Mouse (Mus musculus) adrenal gland, adult 2 months (tissue): Measurements from ENCODE around the gene Csde1. TPM values are rescaled to one million over a fixed set of nuclear protein-coding genes. Genes with fewer than 3 reads are reported as not detected.

Source experiments
- DNase-seq: peaks from one replicate; pipeline ENCODE4 v3.0.0; 2021
- polyA plus RNA-seq: library from polyadenylated mRNA; depleted of rRNA; stranded (reverse); fragments of >200 nt; gene quantifications from 2 replicates; pipeline ENCODE4 v1.2.3, GENCODE M21; 2012
- total RNA-seq, 2 experiments: library from RNA; stranded (reverse); gene quantifications; 2 replicates each; pipeline ENCODE4 v1.2.3; 2021

Csde1 gene
- total and polyA plus RNA-seq, 3 experiments: 7.6 to 492 (median 364) TPM

- DNase-seq: peak; percentile 97
Observed at GRCm38 (mm10) chr3:103058207-103059157, 38.3 kb downstream of the Csde1 start, which contains the start of gene Nras. TSS of gene Nras (plus strand) at chr3:103058285.

- no peak for DNase-seq
Observed at GRCm38 (mm10) chr3:103066927-103067326, 46.7 kb downstream of the Csde1 start.

GRCm38 (mm10) chr3:103068971-103069370 is 48.7 kb downstream of the Csde1 start:
- DNase-seq: no peak

GRCm38 (mm10) chr3:103073771-103074170 is 53.5 kb downstream of the Csde1 start, which contains the start of gene Ampd1:
TSS of gene Ampd1 (plus strand) at chr3:103074014.
- no peak for DNase-seq

GRCm38 (mm10) chr3:103075871-103076270 is 55.6 kb downstream of the Csde1 start:
- no peak for DNase-seq

- no peak for DNase-seq
Observed at GRCm38 (mm10) chr3:103076476-103076875, 56.2 kb downstream of the Csde1 start.

GRCm38 (mm10) chr3:103079301-103079700 is 59.1 kb downstream of the Csde1 start:
- no peak for DNase-seq

GRCm38 (mm10) chr3:103081051-103081450 is 60.8 kb downstream of the Csde1 start:
- DNase-seq: no peak

GRCm38 (mm10) chr3:103081861-103082453 is 61.7 kb downstream of the Csde1 start:
- DNase-seq: no peak

GRCm38 (mm10) chr3:103082761-103083160 is 62.5 kb downstream of the Csde1 start:
- no peak for DNase-seq

GRCm38 (mm10) chr3:103085986-103086385 is 65.8 kb downstream of the Csde1 start:
- no peak for DNase-seq

GRCm38 (mm10) chr3:103091753-103092152 is 71.5 kb downstream of the Csde1 start:
- no peak for DNase-seq

- DNase-seq: no peak
Observed at GRCm38 (mm10) chr3:103098662-103099061, 78.4 kb downstream of the Csde1 start.

- no peak for DNase-seq
Observed at GRCm38 (mm10) chr3:103099667-103100066, 79.4 kb downstream of the Csde1 start.

- no peak for DNase-seq
Observed at GRCm38 (mm10) chr3:103100735-103101134, 80.5 kb downstream of the Csde1 start.

GRCm38 (mm10) chr3:103101194-103101593 is 81.0 kb downstream of the Csde1 start:
- no peak for DNase-seq

- DNase-seq: no peak
Observed at GRCm38 (mm10) chr3:103101909-103102308, 81.7 kb downstream of the Csde1 start.

GRCm38 (mm10) chr3:103102454-103103390 is 82.5 kb downstream of the Csde1 start, which contains the start of gene Dennd2c:
TSS of gene Dennd2c (plus strand) at chr3:103102604.
- peak; percentile 97 for DNase-seq
